Mouse (Mus musculus): Measurements from ENCODE around the gene Prkce. TPM values are rescaled to one million over a fixed set of nuclear protein-coding genes. Genes with fewer than 3 reads are reported as not detected.

The Prkce gene
- polyA plus RNA-seq, 1 experiment from 2014 or later = 6.7 TPM

- 75% methylated on average over 20 of the region's 20 CpGs for WGBS
- Histone ChIP-seq H3K9ac (replicated peaks; ENCODE audit: low read length) (no peak overlapping the region), H3K27me3 (ENCODE audit: control insufficient read depth, insufficient read depth, low read length) (no peaks in the 10 kb centered on the region), H3K4me2 (ENCODE audit: low read depth, low read length) (no peak overlapping the region), H3K27ac (replicated peaks; ENCODE audit: low read depth, low read length) (no peak overlapping the region), H3K9me3 (replicated peaks; ENCODE audit: control insufficient read depth, low read length) (no peaks in the 10 kb centered on the region), H3K4me1 (ENCODE audit: control insufficient read depth, insufficient read depth, low read length) (no peaks in the 10 kb centered on the region), H3K4me3 (ENCODE audit: low read depth, low read length) (no peak overlapping the region), H3K36me3 (replicated peaks; ENCODE audit: control insufficient read depth, insufficient read depth, low read depth, low read length) (no peaks in the 10 kb centered on the region)
- no peak for DNase-seq (ENCODE audit: low spot score)
- ATAC-seq (replicated peaks; ENCODE audit: insufficient number of reproducible peaks, low FRiP score, low TSS enrichment, low read depth) = no peak
These were observed 36.2 kb downstream of the Prkce start for GRCm38 (mm10) chr17:86203531-86204450.

- H3K9me3 ChIP-seq (replicated peaks; ENCODE audit: control insufficient read depth, low read length) = no peaks in the 10 kb centered on the region
- 91% methylated on average over 8 of the region's 8 CpGs for WGBS
- DNase-seq (ENCODE audit: low spot score) (no peak), ATAC-seq (replicated peaks; ENCODE audit: insufficient number of reproducible peaks, low FRiP score, low TSS enrichment, low read depth) (no peak)
- H3K4me1 ChIP-seq (ENCODE audit: control insufficient read depth, insufficient read depth, low read length) = no peaks in the 10 kb centered on the region
- no peaks in the 10 kb centered on the region for H3K36me3 ChIP-seq (replicated peaks; ENCODE audit: control insufficient read depth, insufficient read depth, low read depth, low read length)
- H3K4me2 ChIP-seq (ENCODE audit: low read depth, low read length) = no peak overlapping the region
- no peak overlapping the region for H3K4me3 ChIP-seq (ENCODE audit: low read depth, low read length)
- no peaks in the 10 kb centered on the region for H3K27me3 ChIP-seq (ENCODE audit: control insufficient read depth, insufficient read depth, low read length)
- H3K9ac ChIP-seq (replicated peaks; ENCODE audit: low read length) = no peak overlapping the region
- H3K27ac ChIP-seq (replicated peaks; ENCODE audit: low read depth, low read length) = no peak overlapping the region
These were observed 38.7 kb downstream of the Prkce start for GRCm38 (mm10) chr17:86206289-86206688.

GRCm38 (mm10) chr17:86208057-86208820, 40.7 kb downstream of the Prkce start:
- Histone ChIP-seq H3K9ac (replicated peaks; ENCODE audit: low read length) (no peak overlapping the region), H3K27ac (replicated peaks; ENCODE audit: low read depth, low read length) (no peak overlapping the region), H3K9me3 (replicated peaks; ENCODE audit: control insufficient read depth, low read length) (no peaks in the 10 kb centered on the region), H3K27me3 (ENCODE audit: control insufficient read depth, insufficient read depth, low read length) (no peaks in the 10 kb centered on the region), H3K4me1 (ENCODE audit: control insufficient read depth, insufficient read depth, low read length) (no peaks in the 10 kb centered on the region), H3K4me3 (ENCODE audit: low read depth, low read length) (no peak overlapping the region), H3K36me3 (replicated peaks; ENCODE audit: control insufficient read depth, insufficient read depth, low read depth, low read length) (no peaks in the 10 kb centered on the region), H3K4me2 (ENCODE audit: low read depth, low read length) (no peak overlapping the region)
- DNase-seq (ENCODE audit: low spot score) (no peak), ATAC-seq (replicated peaks; ENCODE audit: insufficient number of reproducible peaks, low FRiP score, low TSS enrichment, low read depth) (no peak)
- WGBS = 87% methylated on average over 17 of the region's 17 CpGs

- no peak overlapping the region for H3K4me3 ChIP-seq (ENCODE audit: low read depth, low read length)
- no peak overlapping the region for H3K4me2 ChIP-seq (ENCODE audit: low read depth, low read length)
- no peak overlapping the region for H3K27ac ChIP-seq (replicated peaks; ENCODE audit: low read depth, low read length)
- H3K36me3 ChIP-seq (replicated peaks; ENCODE audit: control insufficient read depth, insufficient read depth, low read depth, low read length) = no peaks in the 10 kb centered on the region
- H3K9ac ChIP-seq (replicated peaks; ENCODE audit: low read length) = no peak overlapping the region
- WGBS = 84% methylated on average over 5 of the region's 5 CpGs
- H3K4me1 ChIP-seq (ENCODE audit: control insufficient read depth, insufficient read depth, low read length) = no peaks in the 10 kb centered on the region
- H3K9me3 ChIP-seq (replicated peaks; ENCODE audit: control insufficient read depth, low read length) = no peaks in the 10 kb centered on the region
- ATAC-seq (replicated peaks; ENCODE audit: insufficient number of reproducible peaks, low FRiP score, low TSS enrichment, low read depth) = no peak
- no peaks in the 10 kb centered on the region for H3K27me3 ChIP-seq (ENCODE audit: control insufficient read depth, insufficient read depth, low read length)
- no peak for DNase-seq (ENCODE audit: low spot score)
These were observed 41.2 kb downstream of the Prkce start for GRCm38 (mm10) chr17:86208821-86209186.

- Histone ChIP-seq H3K4me3 (ENCODE audit: low read depth, low read length) (no peak overlapping the region), H3K36me3 (replicated peaks; ENCODE audit: control insufficient read depth, insufficient read depth, low read depth, low read length) (no peaks in the 10 kb centered on the region), H3K4me2 (ENCODE audit: low read depth, low read length) (no peak overlapping the region), H3K9ac (replicated peaks; ENCODE audit: low read length) (no peak overlapping the region), H3K9me3 (replicated peaks; ENCODE audit: control insufficient read depth, low read length) (no peaks in the 10 kb centered on the region), H3K27ac (replicated peaks; ENCODE audit: low read depth, low read length) (no peak overlapping the region), H3K4me1 (ENCODE audit: control insufficient read depth, insufficient read depth, low read length) (no peaks in the 10 kb centered on the region), H3K27me3 (ENCODE audit: control insufficient read depth, insufficient read depth, low read length) (no peaks in the 10 kb centered on the region)
- no peak for ATAC-seq (replicated peaks; ENCODE audit: insufficient number of reproducible peaks, low FRiP score, low TSS enrichment, low read depth)
- WGBS = 87% methylated on average over 13 of the region's 13 CpGs
- no peak for DNase-seq (ENCODE audit: low spot score)
These were observed 42.2 kb downstream of the Prkce start for GRCm38 (mm10) chr17:86209680-86210251.

GRCm38 (mm10) chr17:86212204-86212603, 44.6 kb downstream of the Prkce start:
- Histone ChIP-seq H3K36me3 (replicated peaks; ENCODE audit: control insufficient read depth, insufficient read depth, low read depth, low read length) (no peaks in the 10 kb centered on the region), H3K4me3 (ENCODE audit: low read depth, low read length) (no peak overlapping the region), H3K4me2 (ENCODE audit: low read depth, low read length) (no peak overlapping the region), H3K27ac (replicated peaks; ENCODE audit: low read depth, low read length) (no peak overlapping the region), H3K4me1 (ENCODE audit: control insufficient read depth, insufficient read depth, low read length) (no peaks in the 10 kb centered on the region), H3K9ac (replicated peaks; ENCODE audit: low read length) (no peak overlapping the region), H3K27me3 (ENCODE audit: control insufficient read depth, insufficient read depth, low read length) (no peaks in the 10 kb centered on the region), H3K9me3 (replicated peaks; ENCODE audit: control insufficient read depth, low read length) (no peaks in the 10 kb centered on the region)
- DNase-seq (ENCODE audit: low spot score) = no peak
- 89% methylated on average over 3 of the region's 3 CpGs for WGBS
- no peak for ATAC-seq (replicated peaks; ENCODE audit: insufficient number of reproducible peaks, low FRiP score, low TSS enrichment, low read depth)

- H3K27me3 ChIP-seq (ENCODE audit: control insufficient read depth, insufficient read depth, low read length) = no peaks in the 10 kb centered on the region
- no peak overlapping the region for H3K27ac ChIP-seq (replicated peaks; ENCODE audit: low read depth, low read length)
- 69% methylated on average over 9 of the region's 9 CpGs for WGBS
- no peak overlapping the region for H3K9ac ChIP-seq (replicated peaks; ENCODE audit: low read length)
- H3K4me3 ChIP-seq (ENCODE audit: low read depth, low read length) = no peak overlapping the region
- no peak overlapping the region for H3K4me2 ChIP-seq (ENCODE audit: low read depth, low read length)
- H3K4me1 ChIP-seq (ENCODE audit: control insufficient read depth, insufficient read depth, low read length) = no peaks in the 10 kb centered on the region
- no peaks in the 10 kb centered on the region for H3K9me3 ChIP-seq (replicated peaks; ENCODE audit: control insufficient read depth, low read length)
- H3K36me3 ChIP-seq (replicated peaks; ENCODE audit: control insufficient read depth, insufficient read depth, low read depth, low read length) = no peaks in the 10 kb centered on the region
- no peak for ATAC-seq (replicated peaks; ENCODE audit: insufficient number of reproducible peaks, low FRiP score, low TSS enrichment, low read depth)
- no peak for DNase-seq (ENCODE audit: low spot score)
These were observed 46.7 kb downstream of the Prkce start for GRCm38 (mm10) chr17:86214285-86214684.

GRCm38 (mm10) chr17:86214741-86215140, 47.2 kb downstream of the Prkce start:
- Histone ChIP-seq H3K4me1 (ENCODE audit: control insufficient read depth, insufficient read depth, low read length) (no peaks in the 10 kb centered on the region), H3K4me2 (ENCODE audit: low read depth, low read length) (no peak overlapping the region), H3K9ac (replicated peaks; ENCODE audit: low read length) (no peak overlapping the region), H3K27ac (replicated peaks; ENCODE audit: low read depth, low read length) (no peak overlapping the region), H3K9me3 (replicated peaks; ENCODE audit: control insufficient read depth, low read length) (no peaks in the 10 kb centered on the region), H3K4me3 (ENCODE audit: low read depth, low read length) (no peak overlapping the region), H3K36me3 (replicated peaks; ENCODE audit: control insufficient read depth, insufficient read depth, low read depth, low read length) (no peaks in the 10 kb centered on the region), H3K27me3 (ENCODE audit: control insufficient read depth, insufficient read depth, low read length) (no peaks in the 10 kb centered on the region)
- no peak for DNase-seq (ENCODE audit: low spot score)
- ATAC-seq (replicated peaks; ENCODE audit: insufficient number of reproducible peaks, low FRiP score, low TSS enrichment, low read depth) = no peak
- WGBS = 82% methylated on average over 14 of the region's 14 CpGs

Data from embryonic facial prominence, embryonic 11.5 days (tissue).